Mouse (Mus musculus) hindbrain, embryonic 10.5 days (tissue): ENCODE data around the gene Tspyl2. TPM values are rescaled to one million over a fixed set of nuclear protein-coding genes. Genes with fewer than 3 reads are reported as not detected.
A peak's percentile ranks its signal among the peaks of the same experiment; 100 is the strongest.
"Not testable (repeated sequence)": the region's sequence is repeated elsewhere in the genome, so short reads cannot be mapped to it uniquely, and the experiment has no call there.

Experiments used
- DNase-seq: peaks from one replicate; pipeline ENCODE4 v3.0.0-alpha.2; 2017; ENCODE audit warnings: low spot score
- H3K27ac ChIP-seq: fragments of 300-500 bp; sonication (generic); 2 replicates; pipeline ENCODE4 v1.5.1; 2016; ENCODE audit warnings: mild to moderate bottlenecking, moderate library complexity
- H3K27me3 ChIP-seq: fragments of 300-500 bp; sonication (generic); 2 replicates; pipeline ENCODE4 v1.6.1; 2016; ENCODE audit warnings: mild to moderate bottlenecking; ENCODE audit not compliant: poor library complexity, insufficient read depth, severe bottlenecking
- H3K36me3 ChIP-seq: fragments of 300-500 bp; sonication (generic); 2 replicates; pipeline ENCODE4 v1.6.1; 2016; ENCODE audit warnings: mild to moderate bottlenecking, moderate library complexity
- H3K4me1 ChIP-seq: fragments of 300-500 bp; sonication (generic); replicated peaks from 2 replicates; pipeline ENCODE4 v1.6.1; 2016; ENCODE audit warnings: mild to moderate bottlenecking
- H3K4me3 ChIP-seq: fragments of 300-500 bp; sonication (generic); 2 replicates; pipeline ENCODE4 v1.5.1; 2016; ENCODE audit warnings: mild to moderate bottlenecking, moderate library complexity
- H3K9me3 ChIP-seq: fragments of 300-500 bp; sonication (generic); 2 replicates; pipeline ENCODE4 v1.6.1; 2016; ENCODE audit warnings: mild to moderate bottlenecking, moderate library complexity
- WGBS: fragments of 180-500 bp; shearing (Covaris S2); methylation state at CpG from one replicate; pipeline ENCODE4 v1.1.7; 2016; 5-methylcytosine and 5-hydroxymethylcytosine counted together
- polyA plus RNA-seq: library from polyadenylated mRNA; unstranded; fragments of >200 nt; fragmentation: Nextera tagmentation; extraction: Ambion mirVana; gene quantifications from 2 replicates; pipeline ENCODE4 v1.2.1, GENCODE M21; 2016

Tspyl2 gene
- polyA plus RNA-seq, 1 experiment from 2014 or later, result 39.6 TPM

- 20% methylated on average over 8 of the region's 8 CpGs for WGBS
- Histone ChIP-seq H3K4me1 (no peaks in the 10 kb centered on the region), H3K4me3 (peak overlapping the region; percentile 63), H3K27me3 (peaks cover 89% of the 10 kb centered on the region), H3K27ac (peak overlapping the region; percentile 50; the same call in 1 of the 2 replicates), H3K9me3 (no peaks in the 10 kb centered on the region), H3K36me3 (no peaks in the 10 kb centered on the region)
- no peak for DNase-seq
Observed at GRCm38 (mm10) chrX:152327689-152328052, 14.6 kb downstream of the Tspyl2 start.

- H3K4me3 ChIP-seq, result peak within 1 kb of the TSS; percentile 63
- H3K9me3 ChIP-seq, result no peaks in the 10 kb centered on the region
- WGBS, result 14% methylated on average over 29 of the region's 29 CpGs
- H3K36me3 ChIP-seq, result no peaks in the 10 kb centered on the region
- H3K4me1 ChIP-seq, result no peaks in the 10 kb centered on the region
- H3K27ac ChIP-seq, result peak within 1 kb of the TSS; percentile 84
- H3K27me3 ChIP-seq, result peaks cover 89% of the 10 kb centered on the region
- DNase-seq, result peak; percentile 69
Observed at GRCm38 (mm10) chrX:152326996-152327688, 15.1 kb downstream of the Tspyl2 start, which contains the start of gene Kantr. Gene Kantr (minus strand): TSS chrX:152327495.

DNA sequence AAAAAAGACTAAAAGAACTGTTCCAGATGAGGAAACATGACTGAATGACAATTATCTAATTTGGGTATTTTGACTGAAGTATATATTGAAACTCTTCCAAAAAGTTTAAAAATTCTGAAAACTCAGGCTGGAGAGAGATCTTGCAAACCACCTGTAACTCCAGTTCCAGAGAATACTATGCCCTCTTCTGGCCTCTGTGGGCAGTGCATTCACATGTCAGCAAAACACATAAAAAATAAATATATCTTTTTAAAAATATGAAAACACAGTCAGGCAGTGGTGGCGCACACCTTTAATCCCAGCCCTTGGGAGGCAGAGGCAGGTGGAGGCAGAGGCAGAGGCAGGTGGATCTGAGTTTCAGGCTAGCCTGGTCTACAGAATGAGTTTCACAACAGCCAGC is 18.6 kb downstream of the Tspyl2 start:
- no peak overlapping the region for H3K4me3 ChIP-seq
- H3K27ac ChIP-seq, result no peak overlapping the region
- H3K27me3 ChIP-seq, result peaks cover 94% of the 10 kb centered on the region
- 0 out of 2 replicates have a peak, but pooled peaks cover 2% of the 10 kb centered on the region for H3K36me3 ChIP-seq
- no peaks in the 10 kb centered on the region for H3K4me1 ChIP-seq
- H3K9me3 ChIP-seq, result no peaks in the 10 kb centered on the region
- DNase-seq, result no peak
- WGBS, result 97% methylated on average over 1 of the region's 1 CpGs

GRCm38 (mm10) chrX:152322776-152323175 is 19.4 kb downstream of the Tspyl2 start:
- no peaks in the 10 kb centered on the region for H3K9me3 ChIP-seq
- H3K27me3 ChIP-seq, result peaks cover 95% of the 10 kb centered on the region
- H3K4me3 ChIP-seq, result no peak overlapping the region
- 57% methylated on average over 2 of the region's 2 CpGs for WGBS
- H3K36me3 ChIP-seq, result 0 out of 2 replicates have a peak, but pooled peaks cover 2% of the 10 kb centered on the region
- no peaks in the 10 kb centered on the region for H3K4me1 ChIP-seq
- DNase-seq, result no peak
- H3K27ac ChIP-seq, result no peak overlapping the region

GRCm38 (mm10) chrX:152320535-152320934 is 21.7 kb downstream of the Tspyl2 start:
- DNase-seq, result no peak
- Histone ChIP-seq H3K9me3 (no peaks in the 10 kb centered on the region), H3K27me3 (peaks cover 85% of the 10 kb centered on the region), H3K27ac (no peak overlapping the region), H3K4me3 (no peak overlapping the region), H3K36me3 (0 out of 2 replicates have a peak, but pooled peaks cover 2% of the 10 kb centered on the region), H3K4me1 (no peaks in the 10 kb centered on the region)
- WGBS, result 89% methylated on average over 4 of the region's 4 CpGs

- no peaks in the 10 kb centered on the region for H3K4me1 ChIP-seq
- no peaks in the 10 kb centered on the region for H3K9me3 ChIP-seq
- WGBS, result 75% methylated on average over 2 of the region's 2 CpGs
- no peak overlapping the region for H3K27ac ChIP-seq
- H3K36me3 ChIP-seq, result no peaks in the 10 kb centered on the region
- no peak for DNase-seq
- H3K27me3 ChIP-seq, result peaks cover 33% of the 10 kb centered on the region
- H3K4me3 ChIP-seq, result no peak overlapping the region
Observed at GRCm38 (mm10) chrX:152307942-152308341, 34.3 kb downstream of the Tspyl2 start.

DNA sequence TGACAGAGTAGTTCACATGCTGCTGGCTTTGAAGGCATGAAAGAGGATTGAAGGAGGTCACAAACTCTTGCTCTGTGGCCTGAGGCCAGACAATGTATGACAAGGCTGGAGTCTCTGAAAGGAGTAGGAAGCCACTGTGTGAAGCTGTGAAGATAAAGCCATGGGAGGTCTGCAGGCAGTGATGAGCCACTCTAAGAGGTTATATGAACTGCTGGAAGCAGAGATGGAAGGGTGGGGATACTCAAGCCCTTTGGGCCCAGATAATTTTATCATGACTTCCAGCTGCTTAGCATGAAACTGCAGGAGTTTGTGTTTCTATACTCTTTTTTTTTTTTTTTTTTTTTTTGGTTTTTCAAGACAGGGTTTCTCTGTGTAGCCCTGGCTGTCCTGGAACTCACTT is 34.9 kb downstream of the Tspyl2 start:
- H3K27me3 ChIP-seq, result peaks cover 38% of the 10 kb centered on the region
- no peak overlapping the region for H3K4me3 ChIP-seq
- H3K36me3 ChIP-seq, result no peaks in the 10 kb centered on the region
- no peaks in the 10 kb centered on the region for H3K4me1 ChIP-seq
- no peak for DNase-seq
- H3K9me3 ChIP-seq, result no peaks in the 10 kb centered on the region
- H3K27ac ChIP-seq, result no peak overlapping the region

DNA sequence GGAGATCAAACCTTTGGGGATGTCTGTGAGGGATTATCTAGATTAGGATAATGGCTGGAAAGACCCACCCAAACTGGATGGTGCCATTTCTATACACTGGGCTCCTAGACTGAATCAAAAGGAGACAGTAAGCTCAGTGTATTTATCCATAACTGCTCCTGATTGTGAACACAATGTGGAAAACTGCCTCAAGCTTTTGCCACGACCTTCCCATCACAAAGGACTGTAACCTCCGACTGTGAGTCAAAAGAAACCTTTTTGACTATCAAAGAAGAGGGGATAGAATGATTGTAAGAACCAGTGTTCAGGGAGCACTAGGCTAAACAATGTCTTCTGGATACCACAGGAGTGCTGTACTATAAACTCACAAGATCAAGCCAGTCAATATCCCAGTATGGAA is 36.0 kb downstream of the Tspyl2 start:
- Histone ChIP-seq H3K9me3 (no peaks in the 10 kb centered on the region), H3K4me3 (no peak overlapping the region), H3K36me3 (no peaks in the 10 kb centered on the region), H3K27ac (no peak overlapping the region), H3K27me3 (peaks cover 49% of the 10 kb centered on the region), H3K4me1 (no peaks in the 10 kb centered on the region)
- 72% methylated on average over 2 of the region's 2 CpGs for WGBS
- no peak for DNase-seq

DNA sequence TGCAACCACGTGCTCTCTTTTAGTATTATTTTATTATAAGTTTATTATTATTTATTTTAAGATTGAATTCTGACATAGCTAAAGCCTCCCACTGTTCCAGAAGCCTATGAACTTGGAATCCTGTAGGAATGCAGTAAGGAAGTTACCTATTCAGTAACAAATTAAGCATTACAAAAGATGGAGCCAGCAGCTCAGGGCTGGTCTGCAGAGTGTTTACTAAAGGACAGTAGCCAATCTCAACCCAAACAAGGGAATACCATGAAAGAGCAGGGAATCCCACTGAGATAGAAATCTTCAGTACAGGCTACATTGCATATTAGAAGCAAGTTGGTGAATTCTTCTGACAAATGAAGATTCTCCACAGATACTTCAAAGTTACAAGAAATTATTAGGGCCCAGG is 55.2 kb downstream of the Tspyl2 start:
- not testable (repeated sequence) for H3K27me3 ChIP-seq, H3K9me3 ChIP-seq, H3K4me1 ChIP-seq, H3K4me3 ChIP-seq, H3K27ac ChIP-seq, DNase-seq, H3K36me3 ChIP-seq
- 76% methylated on average over 1 of the region's 1 CpGs for WGBS

Other genes starting within 250 kb of the Tspyl2 start
- gene Iqsec2, start 198.2 kb downstream of the Tspyl2 start, polyA plus RNA-seq, result 0.88 and 1.9 TPM in 2 replicates
- 62.7 and 70.6 TPM in 2 replicates for gene Kdm5c, start 109.4 kb downstream of the Tspyl2 start, polyA plus RNA-seq
- 15.6 and 15.7 TPM in 2 replicates for gene Kantr, start 14.9 kb downstream of the Tspyl2 start, polyA plus RNA-seq
- 4.5 and 7.6 TPM in 2 replicates for gene Gpr173, start 26.3 kb upstream of the Tspyl2 start, polyA plus RNA-seq
- gene Cldn34a, start 220.9 kb upstream of the Tspyl2 start, polyA plus RNA-seq, result not detected in 2 replicates